Mouse (Mus musculus) urinary bladder, postnatal 4 days (tissue): ENCODE data around the gene Zfp786.
"Not testable (repeated sequence)": the region's sequence is repeated elsewhere in the genome, so short reads cannot be mapped to it uniquely, and the experiment has no call there.

Experiments
- DNase-seq, 2 experiments: peaks; one replicate each; pipeline ENCODE4 v3.0.0; 2021 to 2022; ENCODE audit warnings: low spot score in 2 of 2

The Zfp786 gene

GRCm38 (mm10) chr6:47830104-47831078 is at the start of gene Zfp786:
Gene Zfp786 (minus strand): TSS chr6:47830867.
- peak; percentile 86 to 93 for DNase-seq

GRCm38 (mm10) chr6:47880166-47880565 is 49.5 kb upstream of the Zfp786 start:
- peak in 1 of 2 experiments; percentile 45 for DNase-seq

GRCm38 (mm10) chr6:47879049-47879716 is 48.5 kb upstream of the Zfp786 start:
- DNase-seq, result no peak

- DNase-seq, result no peak
Measured at GRCm38 (mm10) chr6:47878593-47878992, 47.9 kb upstream of the Zfp786 start.

- no peak for DNase-seq
Measured at GRCm38 (mm10) chr6:47878133-47878514, 47.5 kb upstream of the Zfp786 start.

- peak; percentile 91 for DNase-seq
Measured at GRCm38 (mm10) chr6:47877461-47878132, 46.9 kb upstream of the Zfp786 start.

- DNase-seq, result no peak
Measured at GRCm38 (mm10) chr6:47877058-47877457, 46.4 kb upstream of the Zfp786 start, which contains the start of gene Zfp282. Gene Zfp282 (plus strand): TSS chr6:47877204.

GRCm38 (mm10) chr6:47872266-47872665 is 41.6 kb upstream of the Zfp786 start:
- DNase-seq, result no peak

GRCm38 (mm10) chr6:47857729-47858128 is 27.1 kb upstream of the Zfp786 start:
- DNase-seq, result not testable (repeated sequence)

- no peak for DNase-seq
Measured at GRCm38 (mm10) chr6:47857241-47857640, 26.6 kb upstream of the Zfp786 start.

GRCm38 (mm10) chr6:47845779-47846178 is 15.1 kb upstream of the Zfp786 start:
- no peak for DNase-seq

- no peak for DNase-seq
Measured at GRCm38 (mm10) chr6:47842337-47842736, 11.7 kb upstream of the Zfp786 start.

GRCm38 (mm10) chr6:47841831-47842230 is 11.2 kb upstream of the Zfp786 start:
- DNase-seq, result no peak

GRCm38 (mm10) chr6:47841077-47841476 is 10.4 kb upstream of the Zfp786 start:
- DNase-seq, result no peak

- no peak for DNase-seq
Measured at GRCm38 (mm10) chr6:47837630-47838029, 7.0 kb upstream of the Zfp786 start.

GRCm38 (mm10) chr6:47835984-47836521 is 5.4 kb upstream of the Zfp786 start:
- DNase-seq, result peak; percentile 30 to 58

GRCm38 (mm10) chr6:47835482-47835983 is 4.9 kb upstream of the Zfp786 start, which contains the start of gene Zfp398:
Gene Zfp398 (plus strand): TSS chr6:47835661.
- peak; percentile 94 to 96 for DNase-seq

- DNase-seq, result no peak
Measured at GRCm38 (mm10) chr6:47832220-47832619, 1.6 kb upstream of the Zfp786 start.

- DNase-seq, result no peak
Measured at GRCm38 (mm10) chr6:47828950-47829349, 1.7 kb downstream of the Zfp786 start.

- no peak for DNase-seq
Measured at GRCm38 (mm10) chr6:47827462-47827861, 3.2 kb downstream of the Zfp786 start.

- DNase-seq, result no peak
Measured at GRCm38 (mm10) chr6:47824241-47824640, 6.4 kb downstream of the Zfp786 start.
